Mouse (Mus musculus) kidney, embryonic 15.5 days (tissue): ENCODE results near the gene Tctn3. TPM values are rescaled to one million over a fixed set of nuclear protein-coding genes. Genes with fewer than 3 reads are reported as not detected.
A peak's percentile ranks its signal among the peaks of the same experiment; 100 is the strongest.

Source experiments
- ATAC-seq: fragments of 200-750 bp; cut with Nextera tagmentation; replicated peaks from 2 replicates; pipeline ENCODE4 v1.8.0; 2017; ENCODE audit warnings: moderate TSS enrichment; ENCODE audit not compliant: low FRiP score
- H3K27ac ChIP-seq: fragments of 300-500 bp; sonication (generic); 2 replicates; pipeline ENCODE4 v1.5.1; 2015; ENCODE audit warnings: mild to moderate bottlenecking, inconsistent platforms
- H3K27me3 ChIP-seq: fragments of 300-500 bp; sonication (generic); 2 replicates; pipeline ENCODE4 v1.6.1; 2015; ENCODE audit warnings: inconsistent platforms
- H3K36me3 ChIP-seq: fragments of 300-500 bp; sonication (generic); 2 replicates; pipeline ENCODE4 v1.6.1; 2015; ENCODE audit warnings: inconsistent platforms
- H3K4me1 ChIP-seq: fragments of 300-500 bp; sonication (generic); 2 replicates; pipeline ENCODE4 v1.6.1; 2015; ENCODE audit warnings: inconsistent platforms
- H3K4me2 ChIP-seq: fragments of 300-500 bp; sonication (generic); 2 replicates; pipeline ENCODE4 v1.6.1; 2015; ENCODE audit warnings: moderate library complexity, mild to moderate bottlenecking, inconsistent platforms
- H3K4me3 ChIP-seq: fragments of 300-500 bp; sonication (generic); replicated peaks from 2 replicates; pipeline ENCODE4 v1.5.1; 2015; ENCODE audit warnings: mild to moderate bottlenecking, inconsistent platforms
- H3K9ac ChIP-seq: fragments of 300-500 bp; sonication (generic); 2 replicates; pipeline ENCODE4 v1.6.1; 2015; ENCODE audit warnings: mild to moderate bottlenecking, inconsistent platforms
- H3K9me3 ChIP-seq: fragments of 300-500 bp; sonication (generic); replicated peaks from 2 replicates; pipeline ENCODE4 v1.6.1; 2016; ENCODE audit warnings: inconsistent platforms
- WGBS: fragments of 180-500 bp; shearing (Covaris S2); methylation state at CpG from one replicate; pipeline ENCODE4 v1.1.7; 2015; ENCODE audit warnings: mixed read lengths; 5-methylcytosine and 5-hydroxymethylcytosine counted together
- polyA plus RNA-seq: library from polyadenylated mRNA; unstranded; fragments of >200 nt; fragmentation: Nextera tagmentation; extraction: Ambion mirVana; gene quantifications from 2 replicates; pipeline ENCODE4 v1.2.1, GENCODE M21; 2015

Gene Tctn3
- polyA plus RNA-seq: 11.4 and 12.3 TPM in 2 replicates

GRCm38 (mm10) chr19:40611830-40612506 lies at the start of gene Tctn3, which contains the start of gene Entpd1:
Gene Tctn3 (minus strand): TSS chr19:40612233.
Gene Entpd1 (plus strand): TSS chr19:40612366.
- H3K27ac ChIP-seq: no peak within 1 kb of the TSS
- ATAC-seq: peak; percentile 100
- peak within 1 kb of the TSS; percentile 74 for H3K4me2 ChIP-seq
- peaks cover 26% of the 10 kb centered on the region for H3K36me3 ChIP-seq
- H3K9me3 ChIP-seq: no peaks in the 10 kb centered on the region
- 0 out of 2 replicates have a peak, but pooled peaks cover 3% of the 10 kb centered on the region for H3K27me3 ChIP-seq
- peak within 1 kb of the TSS; percentile 72 for H3K9ac ChIP-seq
- H3K4me3 ChIP-seq: peak within 1 kb of the TSS; percentile 91
- peaks cover 9% of the 10 kb centered on the region for H3K4me1 ChIP-seq
- under 1% methylated on average over 45 of the region's 45 CpGs for WGBS

DNA sequence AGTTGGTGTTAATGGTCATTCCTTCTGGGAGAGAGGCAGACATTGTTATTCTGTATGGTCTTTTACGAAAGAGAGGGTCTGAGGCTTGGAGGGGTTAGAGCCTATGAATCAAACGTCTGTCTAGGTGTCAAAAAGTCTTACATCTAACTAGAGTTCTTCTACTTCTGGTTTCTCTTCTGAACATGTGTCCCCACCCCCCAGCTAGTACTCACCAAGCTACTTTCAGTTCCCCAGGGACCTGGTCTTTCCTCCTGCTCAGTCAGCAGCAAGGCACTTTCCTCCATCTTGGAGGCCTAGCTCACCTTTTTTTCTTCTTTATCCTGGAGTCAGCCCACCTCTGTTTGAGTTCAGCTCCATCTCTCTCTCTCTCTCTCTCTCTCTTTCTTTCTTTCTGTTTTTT lies 49.1 kb upstream of the Tctn3 start:
- Histone ChIP-seq H3K4me2 (peak overlapping the region; percentile 64), H3K27ac (no peak overlapping the region), H3K27me3 (peaks cover 8% of the 10 kb centered on the region; the same call in 1 of the 2 replicates), H3K4me1 (peaks cover 19% of the 10 kb centered on the region), H3K9ac (no peak overlapping the region), H3K9me3 (no peaks in the 10 kb centered on the region), H3K36me3 (no peaks in the 10 kb centered on the region), H3K4me3 (peak overlapping the region; percentile 36; the same call in 1 of the 2 replicates)
- WGBS: 76% methylated on average over 2 of the region's 2 CpGs
- ATAC-seq: no peak

- H3K9me3 ChIP-seq: no peaks in the 10 kb centered on the region
- H3K4me1 ChIP-seq: peaks cover 19% of the 10 kb centered on the region
- peak overlapping the region; percentile 57 for H3K27ac ChIP-seq
- H3K27me3 ChIP-seq: peaks cover 8% of the 10 kb centered on the region; the same call in 1 of the 2 replicates
- peak overlapping the region; percentile 64 for H3K4me2 ChIP-seq
- peak overlapping the region; percentile 3; the same call in 1 of the 2 replicates for H3K9ac ChIP-seq
- no peak for ATAC-seq
- H3K4me3 ChIP-seq: peak overlapping the region; percentile 36
- WGBS: 11% methylated on average over 9 of the region's 9 CpGs
- H3K36me3 ChIP-seq: no peaks in the 10 kb centered on the region
These were observed 48.5 kb upstream of the Tctn3 start for GRCm38 (mm10) chr19:40660510-40660909.

- no peak for ATAC-seq
- Histone ChIP-seq H3K4me1 (peaks cover 19% of the 10 kb centered on the region), H3K9ac (peak overlapping the region; percentile 3; the same call in 1 of the 2 replicates), H3K27me3 (peaks cover 8% of the 10 kb centered on the region; the same call in 1 of the 2 replicates), H3K4me3 (peak overlapping the region; percentile 36), H3K36me3 (no peaks in the 10 kb centered on the region), H3K27ac (peak overlapping the region; percentile 57), H3K9me3 (no peaks in the 10 kb centered on the region), H3K4me2 (peak overlapping the region; percentile 64)
- under 1% methylated on average over 16 of the region's 16 CpGs for WGBS
These were observed 47.8 kb upstream of the Tctn3 start for GRCm38 (mm10) chr19:40659651-40660478.

- H3K9ac ChIP-seq: no peak overlapping the region
- H3K36me3 ChIP-seq: no peaks in the 10 kb centered on the region
- WGBS: 38% methylated on average over 5 of the region's 5 CpGs
- no peak overlapping the region for H3K27ac ChIP-seq
- ATAC-seq: no peak
- peaks cover 8% of the 10 kb centered on the region; the same call in 1 of the 2 replicates for H3K27me3 ChIP-seq
- no peak overlapping the region for H3K4me3 ChIP-seq
- peak overlapping the region; percentile 64 for H3K4me2 ChIP-seq
- peaks cover 19% of the 10 kb centered on the region for H3K4me1 ChIP-seq
- H3K9me3 ChIP-seq: no peaks in the 10 kb centered on the region
These were observed 46.9 kb upstream of the Tctn3 start for GRCm38 (mm10) chr19:40658935-40659334.

DNA sequence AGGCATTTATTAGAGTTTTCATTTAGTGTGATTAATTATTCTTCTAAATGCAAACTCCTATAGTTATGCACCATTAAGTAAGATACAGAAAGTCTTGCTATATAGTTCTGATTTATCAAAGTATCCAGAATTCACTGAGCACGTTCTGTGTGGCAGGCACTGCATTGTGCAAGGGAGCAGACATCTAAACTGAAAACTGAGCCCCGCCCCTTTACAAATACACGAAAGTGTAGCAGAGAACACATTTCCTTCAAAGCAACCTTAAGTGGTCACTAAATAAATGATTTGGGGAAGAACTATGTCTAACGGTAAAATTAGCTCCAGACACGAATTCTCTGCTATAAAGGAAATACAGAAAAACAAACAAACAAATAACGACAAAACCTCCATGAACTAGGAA lies 46.2 kb upstream of the Tctn3 start:
- Histone ChIP-seq H3K9ac (no peak overlapping the region), H3K4me3 (no peak overlapping the region), H3K27ac (no peak overlapping the region), H3K9me3 (no peaks in the 10 kb centered on the region), H3K4me2 (no peak overlapping the region), H3K4me1 (peaks cover 19% of the 10 kb centered on the region), H3K36me3 (no peaks in the 10 kb centered on the region), H3K27me3 (peaks cover 8% of the 10 kb centered on the region; the same call in 1 of the 2 replicates)
- no peak for ATAC-seq
- 67% methylated on average over 6 of the region's 6 CpGs for WGBS

- 85% methylated on average over 5 of the region's 5 CpGs for WGBS
- no peak overlapping the region for H3K9ac ChIP-seq
- no peak for ATAC-seq
These were observed 44.2 kb upstream of the Tctn3 start for GRCm38 (mm10) chr19:40656207-40656606.

DNA sequence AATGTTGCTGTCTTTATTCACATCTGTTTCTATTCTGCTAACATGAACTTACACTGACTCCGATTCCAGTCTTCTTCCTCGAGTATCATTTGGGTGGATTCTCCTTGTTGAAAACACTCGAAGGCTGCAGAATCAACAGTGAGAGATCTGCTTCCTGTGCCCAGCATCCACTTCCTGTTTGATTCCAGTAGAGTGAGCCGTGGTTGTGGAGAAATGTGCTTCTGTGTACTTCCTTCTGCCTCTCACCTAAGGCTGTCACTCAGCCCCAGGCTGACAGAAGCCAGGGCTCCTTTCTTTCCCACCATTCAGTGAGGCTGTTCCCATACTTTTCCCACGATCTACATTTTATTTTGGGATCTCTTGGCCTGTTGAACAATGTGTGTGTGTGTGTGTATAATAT lies 38.1 kb upstream of the Tctn3 start:
- no peak overlapping the region for H3K27ac ChIP-seq
- H3K9me3 ChIP-seq: no peaks in the 10 kb centered on the region
- no peak overlapping the region for H3K9ac ChIP-seq
- H3K4me2 ChIP-seq: no peak overlapping the region
- no peaks in the 10 kb centered on the region for H3K27me3 ChIP-seq
- ATAC-seq: no peak
- WGBS: 70% methylated on average over 5 of the region's 5 CpGs
- H3K4me1 ChIP-seq: peaks cover 14% of the 10 kb centered on the region
- H3K4me3 ChIP-seq: no peak overlapping the region
- H3K36me3 ChIP-seq: no peaks in the 10 kb centered on the region

More at GRCm38 (mm10) chr19:40656207-40656606, 44.2 kb upstream of the Tctn3 start:
- H3K27me3 ChIP-seq: peaks cover 8% of the 10 kb centered on the region; the same call in 1 of the 2 replicates
- H3K36me3 ChIP-seq: no peaks in the 10 kb centered on the region
- H3K4me2 ChIP-seq: no peak overlapping the region
- no peak overlapping the region for H3K27ac ChIP-seq
- peaks cover 19% of the 10 kb centered on the region for H3K4me1 ChIP-seq
- H3K4me3 ChIP-seq: no peak overlapping the region
- H3K9me3 ChIP-seq: no peaks in the 10 kb centered on the region

DNA sequence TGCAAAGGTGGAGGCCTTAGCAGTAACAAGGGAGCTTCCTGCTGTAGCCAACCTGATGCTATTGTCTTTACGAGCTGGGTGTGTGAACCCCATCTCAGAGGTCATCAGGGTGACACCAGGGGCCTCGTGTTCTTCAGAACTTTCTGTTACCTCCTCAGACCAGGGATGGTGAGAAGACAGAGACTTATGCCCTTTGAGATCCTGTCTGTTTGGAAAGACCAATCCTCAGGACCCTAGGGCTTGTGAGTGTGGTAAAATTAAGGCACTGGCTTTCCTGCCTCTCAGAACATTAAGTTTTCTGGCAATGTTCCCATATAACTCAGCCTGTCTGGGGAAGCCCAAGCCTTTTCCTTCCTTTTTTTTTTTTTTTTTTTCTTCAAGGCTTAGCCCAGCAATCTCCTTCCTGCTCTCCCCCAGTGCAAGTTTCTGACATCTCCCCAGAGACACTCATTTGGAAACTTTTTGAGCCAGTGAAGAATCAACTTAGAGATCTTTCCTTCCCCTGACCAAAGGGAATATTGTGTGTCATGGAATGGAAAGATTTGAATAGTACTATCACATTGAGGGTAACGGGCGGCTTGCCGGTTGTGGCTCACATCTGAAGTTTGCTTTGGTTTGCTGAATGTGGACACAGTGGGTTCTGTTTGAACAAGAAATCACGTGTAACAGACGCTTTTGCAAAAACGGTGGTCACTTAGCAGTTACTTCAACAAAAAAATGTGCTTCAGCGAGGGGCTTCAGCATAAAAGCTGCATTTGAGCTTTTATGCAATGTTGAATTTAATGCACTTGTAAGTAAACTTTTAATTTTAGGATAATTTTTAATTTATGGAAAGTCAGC lies 35.5 kb upstream of the Tctn3 start:
- Histone ChIP-seq H3K4me3 (no peak overlapping the region), H3K4me2 (no peak overlapping the region), H3K27me3 (no peaks in the 10 kb centered on the region), H3K9ac (no peak overlapping the region), H3K4me1 (peaks cover 14% of the 10 kb centered on the region), H3K36me3 (no peaks in the 10 kb centered on the region), H3K27ac (peak overlapping the region; percentile 70), H3K9me3 (no peaks in the 10 kb centered on the region)
- ATAC-seq: 0 out of 2 replicates have a peak, but pooled peaks have one; percentile 43
- 52% methylated on average over 9 of the region's 9 CpGs for WGBS

DNA sequence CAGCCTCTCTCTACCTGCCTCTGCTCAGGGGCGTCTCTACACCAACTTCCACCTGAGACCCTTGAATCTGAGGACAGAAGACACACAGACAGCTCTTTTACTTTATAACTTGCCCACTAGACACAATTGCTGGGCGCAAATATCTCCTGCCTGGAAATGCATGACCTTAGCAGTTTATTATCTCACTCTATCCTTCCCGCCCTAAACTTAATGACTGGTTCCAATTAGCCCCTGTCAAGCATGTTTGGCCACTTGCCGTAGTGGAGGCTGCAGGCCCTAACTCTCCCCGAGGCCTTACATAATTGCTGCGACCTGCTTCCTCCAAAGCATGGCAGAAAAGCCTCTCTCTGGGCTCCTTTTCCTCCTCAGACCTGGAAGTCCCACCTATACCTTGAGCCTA lies 34.3 kb upstream of the Tctn3 start:
- H3K4me2 ChIP-seq: no peak overlapping the region
- WGBS: 26% methylated on average over 6 of the region's 6 CpGs

DNA sequence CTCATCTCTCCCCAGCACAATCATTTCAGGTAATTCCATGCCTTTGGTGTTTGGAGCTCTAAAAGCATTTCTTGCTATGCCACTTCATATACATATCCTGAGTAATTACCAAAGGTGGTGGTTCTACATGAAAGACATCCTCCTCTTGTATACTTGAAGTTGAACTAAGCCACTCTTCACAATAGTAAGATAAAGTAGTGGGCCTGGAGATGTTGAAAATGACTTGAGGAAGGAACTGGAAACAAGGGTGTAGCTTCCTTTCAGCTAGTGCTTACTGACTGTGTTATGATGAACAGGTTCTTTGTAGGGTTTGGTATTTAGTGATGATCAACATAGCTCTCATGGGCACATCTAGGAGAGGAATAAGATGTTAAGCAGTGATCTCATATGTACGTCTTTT lies 31.8 kb upstream of the Tctn3 start:
- WGBS: 94% methylated on average over 1 of the region's 1 CpGs
- Histone ChIP-seq H3K4me1 (peaks cover 14% of the 10 kb centered on the region), H3K27ac (no peak overlapping the region), H3K36me3 (no peaks in the 10 kb centered on the region), H3K27me3 (no peaks in the 10 kb centered on the region), H3K9me3 (no peaks in the 10 kb centered on the region), H3K9ac (no peak overlapping the region), H3K4me2 (no peak overlapping the region), H3K4me3 (no peak overlapping the region)
- ATAC-seq: no peak

More for the DNA sequence above, 34.3 kb upstream of the Tctn3 start:
- H3K36me3 ChIP-seq: no peaks in the 10 kb centered on the region
- H3K9me3 ChIP-seq: no peaks in the 10 kb centered on the region
- H3K9ac ChIP-seq: no peak overlapping the region
- no peak overlapping the region for H3K27ac ChIP-seq
- no peaks in the 10 kb centered on the region for H3K27me3 ChIP-seq
- H3K4me3 ChIP-seq: no peak overlapping the region
- H3K4me1 ChIP-seq: peaks cover 14% of the 10 kb centered on the region
- ATAC-seq: no peak
